Mouse (Mus musculus) adrenal gland, postnatal 4 days (tissue): Measurements from ENCODE around the gene Mre11a. TPM values are rescaled to one million over a fixed set of nuclear protein-coding genes. Genes with fewer than 3 reads are reported as not detected.
"Not testable (repeated sequence)": the region's sequence is repeated elsewhere in the genome, so short reads cannot be mapped to it uniquely, and the experiment has no call there.

Source experiments
- DNase-seq, 2 experiments: peaks; one replicate each; pipeline ENCODE4 v3.0.0; 2021 to 2022; ENCODE audit warnings: low spot score in 2 of 2, mixed read lengths in 2 of 2
- total RNA-seq, 2 experiments: library from RNA; stranded (reverse); gene quantifications; 2 replicates each; pipeline ENCODE4 v1.2.3; 2021

The Mre11a gene
- total RNA-seq, 2 experiments from 2014 or later = 25.8 to 31.3 TPM

DNA sequence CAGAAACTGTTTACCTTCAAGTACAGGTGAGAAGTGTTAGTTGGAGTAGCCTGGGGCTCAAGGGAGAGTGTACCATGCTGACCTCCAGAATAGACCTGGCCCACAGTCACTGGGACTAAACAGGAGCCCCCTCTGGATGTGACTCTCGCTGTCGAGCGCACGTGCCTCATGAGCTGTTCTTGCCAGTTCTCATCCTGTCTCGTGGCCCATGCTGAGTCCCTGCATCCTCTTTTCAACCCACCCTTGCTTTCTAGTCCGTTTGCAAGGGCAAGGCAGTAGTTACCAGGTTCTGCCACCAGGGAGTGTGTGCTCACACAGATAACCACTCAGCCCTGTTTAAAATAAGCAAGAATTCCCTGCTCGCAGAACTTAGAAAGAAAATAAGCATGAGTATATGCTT lies 82.5 kb downstream of the Mre11a start:
- peak in 1 of 2 experiments; percentile 27 for DNase-seq

- DNase-seq = no peak
Measured at GRCm38 (mm10) chr9:14868326-14868725, 83.9 kb downstream of the Mre11a start.

GRCm38 (mm10) chr9:14870377-14870776 lies 85.9 kb downstream of the Mre11a start:
- DNase-seq = no peak

DNA sequence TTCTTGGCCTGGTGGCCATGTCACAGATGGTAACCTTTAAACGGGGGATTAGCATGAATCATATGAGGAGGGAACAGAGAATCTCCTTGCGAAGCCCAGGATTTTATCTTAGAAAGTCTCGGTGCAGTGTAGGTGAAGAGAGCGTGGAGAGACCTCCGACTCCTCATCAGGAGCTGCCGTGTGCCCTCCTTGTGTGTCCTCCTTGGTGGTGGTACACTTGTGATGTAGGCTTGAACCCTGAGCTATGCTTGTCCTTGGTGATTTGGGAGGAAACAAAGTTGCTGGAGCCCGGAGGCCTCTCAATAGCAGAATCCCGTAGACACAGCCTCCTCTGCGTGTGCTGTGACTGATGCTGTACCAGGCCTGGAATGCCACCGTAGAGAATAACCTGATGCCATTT lies 86.3 kb downstream of the Mre11a start:
- no peak for DNase-seq

GRCm38 (mm10) chr9:14871536-14871935 lies 87.1 kb downstream of the Mre11a start:
- DNase-seq = no peak

GRCm38 (mm10) chr9:14872181-14872930 lies 87.9 kb downstream of the Mre11a start:
- DNase-seq = no peak

DNA sequence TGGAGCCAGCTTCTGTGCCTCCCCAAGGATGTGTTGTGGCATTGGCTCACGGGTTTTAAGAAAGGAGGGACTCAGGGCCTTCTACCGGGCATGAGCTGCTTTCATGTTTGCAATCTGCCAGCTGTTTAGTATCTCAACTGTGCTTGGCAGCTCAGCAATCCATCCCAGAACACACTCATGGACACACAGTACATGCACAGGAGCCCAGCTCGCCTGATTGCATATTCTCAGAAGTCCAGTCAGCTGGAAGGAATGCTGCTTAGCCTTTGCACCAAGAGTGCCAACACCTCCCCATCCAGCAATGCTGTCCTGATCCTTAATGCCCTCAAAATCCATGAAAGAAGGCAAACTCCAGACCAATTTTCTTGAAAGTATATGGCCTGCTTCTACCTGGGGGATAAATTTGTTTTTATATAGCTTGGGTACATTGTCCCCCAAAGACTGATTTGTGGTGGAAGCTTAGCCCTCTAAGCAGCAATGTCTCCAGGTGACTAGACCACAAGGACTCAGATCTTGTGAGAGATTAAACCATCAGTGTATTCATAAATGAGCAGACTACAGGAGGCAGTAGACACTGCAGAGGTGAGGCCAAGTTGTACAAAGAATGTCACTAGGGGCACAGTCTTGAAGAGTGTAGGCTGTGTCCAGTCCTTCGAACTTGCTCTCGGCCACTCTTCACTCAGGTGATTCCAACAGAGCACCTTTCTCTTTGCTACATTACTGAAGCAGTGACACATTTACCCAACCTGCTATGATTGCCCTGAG lies 91.5 kb downstream of the Mre11a start:
- DNase-seq = no peak

GRCm38 (mm10) chr9:14876566-14876965 lies 92.1 kb downstream of the Mre11a start:
- not testable (repeated sequence) for DNase-seq

- no peak for DNase-seq
Measured at GRCm38 (mm10) chr9:14884641-14885040, 100.2 kb downstream of the Mre11a start.

DNA sequence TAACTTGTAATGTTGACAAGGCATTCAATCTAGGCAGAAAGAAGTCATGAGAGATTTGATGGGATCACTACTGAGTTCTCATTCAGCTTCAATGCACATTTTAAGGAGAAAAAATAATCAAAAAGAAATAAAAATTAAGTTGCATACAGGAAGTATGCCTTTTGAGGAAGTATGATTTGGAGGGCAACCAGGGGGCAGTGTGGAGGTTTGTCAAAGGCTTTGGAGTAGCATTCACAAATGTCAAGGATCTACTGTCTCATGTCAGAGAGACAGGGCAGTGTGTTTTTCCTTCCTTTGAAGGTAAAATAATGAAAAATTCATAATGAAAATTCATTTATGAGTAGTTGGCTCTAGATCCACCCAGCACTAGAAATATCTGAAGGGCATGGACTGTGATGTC lies 100.7 kb downstream of the Mre11a start:
- no peak for DNase-seq

DNA sequence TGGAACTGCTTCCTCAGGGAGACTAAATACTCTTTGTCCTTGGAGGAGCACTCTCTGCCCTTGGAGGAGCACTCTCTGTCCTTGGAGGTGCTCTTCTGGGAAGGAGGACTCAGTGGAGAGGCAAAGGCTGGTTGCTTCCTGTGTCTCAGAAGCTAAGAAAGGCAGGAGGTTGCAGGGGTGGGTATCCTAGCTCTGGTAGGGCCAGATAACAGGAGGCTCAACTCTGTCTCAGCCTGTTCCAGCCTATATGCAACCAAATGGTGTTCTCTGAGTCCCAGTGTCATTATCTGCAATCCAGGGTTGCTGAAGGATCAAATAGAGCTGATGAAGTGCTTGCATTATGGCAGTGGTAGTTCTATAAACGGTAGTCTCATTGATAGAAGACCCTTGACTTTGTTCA lies 101.5 kb downstream of the Mre11a start:
- DNase-seq = no peak

Other genes starting within 250 kb of the Mre11a start
- 10 to 100 TPM; 61.9 to 68.5 TPM for gene Amotl1, start 139.6 kb upstream of the Mre11a start, total RNA-seq
- under 1 TPM; 0.28 to 0.40 TPM for gene Piwil4, start 43.9 kb upstream of the Mre11a start, total RNA-seq
- 1 to 10 TPM; 2.4 to 2.6 TPM for gene Fut4, start 32.3 kb upstream of the Mre11a start, total RNA-seq
- not detected for gene 1700012B09Rik, start 13.6 kb upstream of the Mre11a start, total RNA-seq
- 10 to 100 TPM; 21.0 to 21.2 TPM for gene Ankrd49, start 202 bp downstream of the Mre11a start, total RNA-seq
- under 1 TPM; 0.08 to 0.31 TPM for gene Gpr83, start 75.6 kb downstream of the Mre11a start, total RNA-seq
- not detected for gene Izumo1r, start 119.3 kb downstream of the Mre11a start, total RNA-seq